Mouse (Mus musculus) kidney, embryonic 14.5 days (tissue): Measurements from ENCODE around the gene Ccdc40. TPM values are rescaled to one million over a fixed set of nuclear protein-coding genes. Genes with fewer than 3 reads are reported as not detected.
A peak's percentile ranks its signal among the peaks of the same experiment; 100 is the strongest.
"Not testable (repeated sequence)": the region's sequence is repeated elsewhere in the genome, so short reads cannot be mapped to it uniquely, and the experiment has no call there.

Experiments used
- ATAC-seq: fragments of 200-750 bp; cut with Nextera tagmentation; 2 replicates; pipeline ENCODE4 v1.8.0; 2017; ENCODE audit warnings: moderate number of reproducible peaks, mild to moderate bottlenecking, moderate TSS enrichment, moderate library complexity; ENCODE audit not compliant: low FRiP score, low TSS enrichment
- H3K27ac ChIP-seq: fragments of 300-500 bp; sonication (generic); 2 replicates; pipeline ENCODE4 v1.5.1; 2014; ENCODE audit warnings: low read depth, mild to moderate bottlenecking, low read length, moderate library complexity, mixed read lengths
- H3K27me3 ChIP-seq: fragments of 300-500 bp; sonication (generic); 2 replicates; pipeline ENCODE4 v1.6.1; 2014; ENCODE audit warnings: mild to moderate bottlenecking, low read length; ENCODE audit not compliant: control insufficient read depth, insufficient read depth
- H3K36me3 ChIP-seq: fragments of 300-500 bp; sonication (generic); 2 replicates; pipeline ENCODE4 v1.6.1; 2014; ENCODE audit warnings: low read length, mixed read lengths; ENCODE audit not compliant: control insufficient read depth, insufficient read depth
- H3K4me1 ChIP-seq: fragments of 300-500 bp; sonication (generic); 2 replicates; pipeline ENCODE4 v1.6.1; 2014; ENCODE audit warnings: low read length, mixed read lengths; ENCODE audit not compliant: control insufficient read depth, insufficient read depth
- H3K4me2 ChIP-seq: fragments of 300-500 bp; sonication (generic); replicated peaks from 2 replicates; pipeline ENCODE4 v1.6.1; 2014; ENCODE audit warnings: low read depth, mild to moderate bottlenecking, low read length
- H3K4me3 ChIP-seq: fragments of 300-500 bp; sonication (generic); 2 replicates; pipeline ENCODE4 v1.5.1; 2014; ENCODE audit warnings: mild to moderate bottlenecking, low read length
- H3K9ac ChIP-seq: fragments of 300-500 bp; sonication (generic); 2 replicates; pipeline ENCODE4 v1.6.1; 2014; ENCODE audit warnings: low read depth, mild to moderate bottlenecking, low read length, moderate library complexity
- H3K9me3 ChIP-seq: fragments of 300-500 bp; sonication (generic); 2 replicates; pipeline ENCODE4 v1.6.1; 2016; ENCODE audit warnings: low read length; ENCODE audit not compliant: control insufficient read depth
- WGBS: fragments of 180-500 bp; shearing (Covaris S2); extraction: QIAGEN DNeasy Blood & Tissue Kit; methylation state at CpG from one replicate; pipeline ENCODE4 v1.1.7; 2014; 5-methylcytosine and 5-hydroxymethylcytosine counted together
- polyA plus RNA-seq: library from polyadenylated mRNA; unstranded; fragments of >200 nt; fragmentation: Nextera tagmentation; extraction: Ambion mirVana; gene quantifications from 2 replicates; pipeline ENCODE4 v1.2.1, GENCODE M21; 2014

Gene Ccdc40
- polyA plus RNA-seq, 1 experiment from 2014 or later: 6.4 TPM

GRCm38 (mm10) chr11:119285791-119286527 lies 57.6 kb downstream of the Ccdc40 start:
- Histone ChIP-seq H3K4me2 (no peak overlapping the region), H3K9ac (no peak overlapping the region), H3K36me3 (peaks cover 52% of the 10 kb centered on the region), H3K4me1 (no peaks in the 10 kb centered on the region), H3K9me3 (no peaks in the 10 kb centered on the region), H3K27me3 (no peaks in the 10 kb centered on the region), H3K4me3 (no peak overlapping the region), H3K27ac (no peak overlapping the region)
- ATAC-seq: 0 out of 2 replicates have a peak, but pooled peaks have one; percentile 15
- 50% methylated on average over 9 of the region's 9 CpGs for WGBS

- Histone ChIP-seq H3K9ac (no peak overlapping the region), H3K4me3 (no peak overlapping the region), H3K36me3 (peaks cover 66% of the 10 kb centered on the region), H3K27ac (no peak overlapping the region), H3K9me3 (no peaks in the 10 kb centered on the region), H3K4me2 (no peak overlapping the region), H3K27me3 (no peaks in the 10 kb centered on the region), H3K4me1 (no peaks in the 10 kb centered on the region)
- 87% methylated on average over 20 of the region's 20 CpGs for WGBS
- ATAC-seq: no peak
Measured at GRCm38 (mm10) chr11:119287207-119287992, 59.0 kb downstream of the Ccdc40 start.

DNA sequence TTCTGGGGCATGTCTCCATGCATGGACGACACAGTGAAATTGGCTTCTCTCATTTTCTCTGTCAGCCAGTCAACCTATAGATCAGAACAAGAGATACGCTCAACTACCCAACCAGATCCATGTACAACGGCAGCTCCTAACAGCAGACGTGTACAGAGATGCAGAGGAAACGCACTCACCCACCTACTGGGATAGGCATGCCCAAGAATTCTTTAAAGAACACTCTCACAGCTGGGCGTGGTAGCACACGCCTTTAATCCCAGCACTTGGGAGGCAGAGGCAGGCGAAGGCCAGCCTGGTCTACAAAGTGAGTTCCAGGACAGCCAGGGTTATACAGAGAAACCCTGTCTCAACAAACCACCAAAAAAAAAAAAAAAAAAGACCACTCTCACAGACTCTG lies 64.5 kb downstream of the Ccdc40 start:
- H3K4me2 ChIP-seq, H3K9ac ChIP-seq, H3K9me3 ChIP-seq, H3K27ac ChIP-seq, ATAC-seq, H3K27me3 ChIP-seq, H3K4me1 ChIP-seq, H3K4me3 ChIP-seq: not testable (repeated sequence)
- peaks cover 94% of the 10 kb centered on the region for H3K36me3 ChIP-seq
- WGBS: 94% methylated on average over 8 of the region's 8 CpGs

DNA sequence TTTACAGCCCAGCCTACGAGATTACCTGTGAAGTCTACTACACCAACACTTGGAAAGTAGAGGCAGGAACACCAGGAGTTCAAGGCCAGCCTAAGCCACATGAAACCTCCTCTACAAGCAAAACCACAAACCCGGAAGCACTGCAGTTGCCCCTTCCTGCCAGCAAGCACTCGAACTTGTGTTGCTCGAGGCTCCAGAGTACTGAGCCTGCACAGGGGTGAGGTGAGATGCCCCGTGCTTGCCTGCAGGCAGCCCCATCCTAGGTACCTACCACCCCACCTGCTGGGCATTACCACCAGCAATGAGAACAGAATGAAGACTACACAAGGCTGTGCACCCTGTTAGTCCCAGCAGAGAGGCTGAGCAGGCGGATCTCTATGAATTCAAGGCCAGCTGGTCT lies 69.6 kb downstream of the Ccdc40 start:
- no peak for ATAC-seq
- Histone ChIP-seq H3K4me2 (0 out of 2 replicates have a peak overlapping the region, but pooled peaks have one; percentile 68), H3K27ac (no peak overlapping the region), H3K27me3 (no peaks in the 10 kb centered on the region), H3K4me1 (peaks cover 5% of the 10 kb centered on the region), H3K4me3 (no peak overlapping the region), H3K9ac (no peak overlapping the region), H3K36me3 (peaks cover 52% of the 10 kb centered on the region), H3K9me3 (no peaks in the 10 kb centered on the region)
- WGBS: 87% methylated on average over 6 of the region's 6 CpGs

DNA sequence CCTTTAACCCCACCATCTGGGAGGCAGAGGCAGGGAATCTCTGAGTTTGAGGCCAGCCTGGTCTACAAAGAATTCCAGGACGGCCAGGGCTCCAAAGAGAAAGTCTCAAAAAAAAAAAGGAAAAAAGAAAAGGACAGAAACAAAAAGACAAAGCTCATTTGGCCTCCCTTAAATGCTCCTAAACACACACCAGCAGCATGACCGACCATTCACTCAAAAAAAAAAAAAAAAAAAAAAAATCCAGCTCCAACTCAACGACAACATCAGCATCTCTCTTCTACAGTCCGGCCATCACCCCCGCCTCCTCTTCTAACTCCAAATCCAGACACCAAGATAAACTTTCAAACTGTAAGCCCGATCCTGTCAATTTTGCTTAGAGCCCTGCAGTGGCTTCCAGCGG lies 70.5 kb downstream of the Ccdc40 start:
- Histone ChIP-seq H3K9ac (peak overlapping the region; percentile 98), H3K27me3 (no peaks in the 10 kb centered on the region), H3K36me3 (peaks cover 43% of the 10 kb centered on the region), H3K27ac (peak overlapping the region; percentile 80; the same call in 1 of the 2 replicates), H3K9me3 (no peaks in the 10 kb centered on the region), H3K4me1 (peaks cover 5% of the 10 kb centered on the region), H3K4me2 (peak overlapping the region; percentile 68), H3K4me3 (peak overlapping the region; percentile 92)
- 13% methylated on average over 7 of the region's 7 CpGs for WGBS
- no peak for ATAC-seq

- H3K4me2 ChIP-seq: peak within 1 kb of the TSS; percentile 68
- under 1% methylated on average over 89 of the region's 89 CpGs for WGBS
- peak within 1 kb of the TSS; percentile 98 for H3K9ac ChIP-seq
Measured at GRCm38 (mm10) chr11:119299391-119300245, 71.2 kb downstream of the Ccdc40 start, which contains the start of gene Eif4a3. Gene Eif4a3 (minus strand): TSS chr11:119300089.

GRCm38 (mm10) chr11:119300246-119300935 lies 72.0 kb downstream of the Ccdc40 start:
- Histone ChIP-seq H3K4me1 (peaks cover 5% of the 10 kb centered on the region), H3K9me3 (no peaks in the 10 kb centered on the region), H3K27ac (peak overlapping the region; percentile 80), H3K4me2 (peak overlapping the region; percentile 56), H3K36me3 (peaks cover 28% of the 10 kb centered on the region), H3K9ac (peak overlapping the region; percentile 98), H3K27me3 (no peaks in the 10 kb centered on the region), H3K4me3 (peak overlapping the region; percentile 92)
- no peak for ATAC-seq
- WGBS: 3% methylated on average over 31 of the region's 31 CpGs

More at GRCm38 (mm10) chr11:119299391-119300245, 71.2 kb downstream of the Ccdc40 start, which contains the start of gene Eif4a3:
- peak within 1 kb of the TSS; percentile 80 for H3K27ac ChIP-seq
- ATAC-seq: peak; percentile 95
- H3K36me3 ChIP-seq: peaks cover 36% of the 10 kb centered on the region
- H3K4me1 ChIP-seq: peaks cover 5% of the 10 kb centered on the region
- peak within 1 kb of the TSS; percentile 92 for H3K4me3 ChIP-seq
- no peaks in the 10 kb centered on the region for H3K27me3 ChIP-seq
- H3K9me3 ChIP-seq: no peaks in the 10 kb centered on the region

- no peaks in the 10 kb centered on the region for H3K9me3 ChIP-seq
- H3K36me3 ChIP-seq: peaks cover 22% of the 10 kb centered on the region
- H3K27me3 ChIP-seq: no peaks in the 10 kb centered on the region
- peak overlapping the region; percentile 98; the same call in 1 of the 2 replicates for H3K9ac ChIP-seq
- WGBS: 35% methylated on average over 2 of the region's 2 CpGs
- no peak overlapping the region for H3K27ac ChIP-seq
- peaks cover 5% of the 10 kb centered on the region for H3K4me1 ChIP-seq
- H3K4me3 ChIP-seq: no peak overlapping the region
- peak overlapping the region; percentile 56 for H3K4me2 ChIP-seq
- ATAC-seq: no peak
Measured at GRCm38 (mm10) chr11:119300986-119301385, 72.6 kb downstream of the Ccdc40 start.
